Mouse (Mus musculus): Measurements from ENCODE around the gene Clip3.
A peak's percentile ranks its signal among the peaks of the same experiment; 100 is the strongest.

Clip3 gene

GRCm38 (mm10) chr7:30295103-30295502, 3.6 kb downstream of the Clip3 start:
- no peak for DNase-seq

GRCm38 (mm10) chr7:30296816-30297215, 5.3 kb downstream of the Clip3 start:
- DNase-seq = no peak

GRCm38 (mm10) chr7:30297266-30297665, 5.7 kb downstream of the Clip3 start:
- DNase-seq = no peak

GRCm38 (mm10) chr7:30300914-30301313, 9.4 kb downstream of the Clip3 start:
- peak; percentile 53 for DNase-seq

- no peak for DNase-seq
Measured at GRCm38 (mm10) chr7:30306083-30306779, 14.7 kb downstream of the Clip3 start.

- peak; percentile 88 for DNase-seq
Measured at GRCm38 (mm10) chr7:30308076-30309005, 16.8 kb downstream of the Clip3 start, which contains the start of gene Alkbh6. TSS of gene Alkbh6 (plus strand) at chr7:30308717.

- DNase-seq = no peak
Measured at GRCm38 (mm10) chr7:30309395-30310129, 18.0 kb downstream of the Clip3 start.

- no peak for DNase-seq
Measured at GRCm38 (mm10) chr7:30310136-30310535, 18.6 kb downstream of the Clip3 start.

GRCm38 (mm10) chr7:30313666-30314320, 22.3 kb downstream of the Clip3 start:
- DNase-seq = no peak

GRCm38 (mm10) chr7:30314721-30315155, 23.2 kb downstream of the Clip3 start, which contains the start of gene Syne4:
TSS of gene Syne4 (plus strand) at chr7:30314807.
- DNase-seq = peak; percentile 19

- no peak for DNase-seq
Measured at GRCm38 (mm10) chr7:30315559-30316529, 24.3 kb downstream of the Clip3 start.

GRCm38 (mm10) chr7:30318142-30318541, 26.6 kb downstream of the Clip3 start:
- DNase-seq = no peak

- no peak for DNase-seq
Measured at GRCm38 (mm10) chr7:30320946-30321345, 29.4 kb downstream of the Clip3 start.

GRCm38 (mm10) chr7:30321539-30322284, 30.2 kb downstream of the Clip3 start, which contains the start of gene E130208F15Rik:
TSS of gene E130208F15Rik (plus strand) at chr7:30321740.
- DNase-seq = peak; percentile 83

- DNase-seq = peak; percentile 98
Measured at GRCm38 (mm10) chr7:30322285-30322667, 30.7 kb downstream of the Clip3 start.

- DNase-seq = no peak
Measured at GRCm38 (mm10) chr7:30322865-30323264, 31.3 kb downstream of the Clip3 start.

- DNase-seq = no peak
Measured at GRCm38 (mm10) chr7:30323795-30324194, 32.3 kb downstream of the Clip3 start, which contains the start of gene Sdhaf1. TSS of gene Sdhaf1 (minus strand) at chr7:30323895.

GRCm38 (mm10) chr7:30324300-30324944, 32.9 kb downstream of the Clip3 start:
- DNase-seq = no peak

- DNase-seq = peak; percentile 60
Measured at GRCm38 (mm10) chr7:30325364-30325763, 33.8 kb downstream of the Clip3 start.

GRCm38 (mm10) chr7:30326427-30326826, 34.9 kb downstream of the Clip3 start:
- no peak for DNase-seq
